Mouse (Mus musculus) frontal cortex, adult 2 months (tissue): ENCODE results near the gene Parn. TPM values are rescaled to one million over a fixed set of nuclear protein-coding genes. Genes with fewer than 3 reads are reported as not detected.
"Not testable (repeated sequence)": the region's sequence is repeated elsewhere in the genome, so short reads cannot be mapped to it uniquely, and the experiment has no call there.

Source experiments
- DNase-seq, 2 experiments: peaks; one replicate each; pipeline ENCODE4 v3.0.0; 2022; ENCODE audit warnings: low spot score in 1 of 2; ENCODE audit errors: extremely low spot score in 1 of 2
- polyA plus RNA-seq: library from polyadenylated mRNA; depleted of rRNA; stranded (reverse); fragments of >200 nt; gene quantifications from 2 replicates; pipeline ENCODE4 v1.2.3, GENCODE M21; 2012; rRNA removed

Gene Parn
- polyA plus RNA-seq: 26.8 and 27.0 TPM in 2 replicates

GRCm38 (mm10) chr16:13667878-13668343 is at the start of gene Parn:
Parn (minus strand) TSS chr16:13668170.
- peak; percentile 89 to 97 for DNase-seq

- no peak for DNase-seq
Measured at GRCm38 (mm10) chr16:13716821-13717553, 49.0 kb upstream of the Parn start.

GRCm38 (mm10) chr16:13714910-13715309 is 46.9 kb upstream of the Parn start:
- no peak for DNase-seq

- no peak for DNase-seq
Measured at GRCm38 (mm10) chr16:13704676-13705075, 36.7 kb upstream of the Parn start.

- DNase-seq: no peak
Measured at GRCm38 (mm10) chr16:13702184-13702583, 34.2 kb upstream of the Parn start.

- DNase-seq: no peak
Measured at GRCm38 (mm10) chr16:13698998-13699397, 31.0 kb upstream of the Parn start.

- DNase-seq: no peak
Measured at GRCm38 (mm10) chr16:13678601-13679319, 10.8 kb upstream of the Parn start.

GRCm38 (mm10) chr16:13674511-13674910 is 6.5 kb upstream of the Parn start:
- no peak for DNase-seq

GRCm38 (mm10) chr16:13673114-13673513 is 5.1 kb upstream of the Parn start:
- no peak for DNase-seq

GRCm38 (mm10) chr16:13672386-13672898 is 4.5 kb upstream of the Parn start:
- DNase-seq: peak in 1 of 2 experiments; percentile 39

GRCm38 (mm10) chr16:13671685-13672385 is 3.9 kb upstream of the Parn start, which contains the start of the genes Bfar and 3110001I22Rik:
Bfar (plus strand) TSS chr16:13671858.
3110001I22Rik (plus strand) TSS chr16:13671929.
- peak; percentile 82 to 90 for DNase-seq

GRCm38 (mm10) chr16:13670896-13671295 is 2.9 kb upstream of the Parn start:
- DNase-seq: not testable (repeated sequence)

- DNase-seq: no peak
Measured at GRCm38 (mm10) chr16:13669282-13669681, 1.3 kb upstream of the Parn start.

- DNase-seq: no peak
Measured at GRCm38 (mm10) chr16:13668402-13669108, 585 bp upstream of the Parn start.

- no peak for DNase-seq
Measured at GRCm38 (mm10) chr16:13660736-13661135, 7.2 kb downstream of the Parn start.

GRCm38 (mm10) chr16:13658886-13659285 is 9.1 kb downstream of the Parn start:
- no peak for DNase-seq

GRCm38 (mm10) chr16:13645930-13646329 is 22.0 kb downstream of the Parn start:
- no peak for DNase-seq

GRCm38 (mm10) chr16:13644474-13644873 is 23.5 kb downstream of the Parn start:
- no peak for DNase-seq

GRCm38 (mm10) chr16:13640064-13640463 is 27.9 kb downstream of the Parn start:
- no peak for DNase-seq

GRCm38 (mm10) chr16:13639508-13639907 is 28.5 kb downstream of the Parn start:
- no peak for DNase-seq
